Mouse (Mus musculus) heart, embryonic 10.5 days (tissue): ENCODE measurements around the gene Tek. TPM values are rescaled to one million over a fixed set of nuclear protein-coding genes. Genes with fewer than 3 reads are reported as not detected.
"Not testable (repeated sequence)": the region's sequence is repeated elsewhere in the genome, so short reads cannot be mapped to it uniquely, and the experiment has no call there.

Source experiments
- DNase-seq: peaks from one replicate; pipeline ENCODE4 v3.0.0-alpha.2; 2017; ENCODE audit warnings: low spot score
- H3K27ac ChIP-seq: fragments of 300-500 bp; sonication (generic); 2 replicates; pipeline ENCODE4 v1.5.1; 2016; ENCODE audit warnings: mild to moderate bottlenecking
- H3K27me3 ChIP-seq: fragments of 300-500 bp; sonication (generic); 2 replicates; pipeline ENCODE4 v1.6.1; 2016; ENCODE audit warnings: mild to moderate bottlenecking; ENCODE audit not compliant: poor library complexity, insufficient read depth, severe bottlenecking
- H3K36me3 ChIP-seq: fragments of 300-500 bp; sonication (generic); 2 replicates; pipeline ENCODE4 v1.6.1; 2016; ENCODE audit warnings: mild to moderate bottlenecking, moderate library complexity
- H3K4me1 ChIP-seq: fragments of 300-500 bp; sonication (generic); 2 replicates; pipeline ENCODE4 v1.6.1; 2016; ENCODE audit warnings: mild to moderate bottlenecking
- H3K4me3 ChIP-seq: fragments of 300-500 bp; sonication (generic); 2 replicates; pipeline ENCODE4 v1.5.1; 2016; ENCODE audit warnings: mild to moderate bottlenecking, moderate library complexity
- H3K9me3 ChIP-seq: fragments of 300-500 bp; sonication (generic); 2 replicates; pipeline ENCODE4 v1.6.1; 2016; ENCODE audit warnings: mild to moderate bottlenecking, moderate library complexity
- WGBS: fragments of 180-500 bp; shearing (Covaris S2); methylation state at CpG from one replicate; pipeline ENCODE4 v1.1.7; 2016; 5-methylcytosine and 5-hydroxymethylcytosine counted together
- polyA plus RNA-seq: library from polyadenylated mRNA; unstranded; fragments of >200 nt; fragmentation: Nextera tagmentation; extraction: Ambion mirVana; gene quantifications from 2 replicates; pipeline ENCODE4 v1.2.1, GENCODE M21; 2016

The Tek gene
- polyA plus RNA-seq = 41.4 and 63.6 TPM in 2 replicates

- H3K36me3 ChIP-seq = no peaks in the 10 kb centered on the region
- H3K27ac ChIP-seq = peak within 1 kb of the TSS; percentile 79
- no peak for DNase-seq
- H3K4me1 ChIP-seq = peaks cover 20% of the 10 kb centered on the region
- H3K27me3 ChIP-seq = no peaks in the 10 kb centered on the region
- WGBS = 48% methylated on average over 16 of the region's 16 CpGs
- peak within 1 kb of the TSS; percentile 49 for H3K4me3 ChIP-seq
- H3K9me3 ChIP-seq = no peaks in the 10 kb centered on the region
These were observed at the start of gene Tek for GRCm38 (mm10) chr4:94738838-94739731. Tek (plus strand) TSS chr4:94739289.

- not testable (repeated sequence) for DNase-seq, H3K27me3 ChIP-seq, H3K9me3 ChIP-seq, H3K27ac ChIP-seq, H3K4me3 ChIP-seq, H3K4me1 ChIP-seq
- WGBS = 77% methylated on average over 2 of the region's 2 CpGs
- peaks cover 11% of the 10 kb centered on the region; the same call in 1 of the 2 replicates for H3K36me3 ChIP-seq
These were observed 49.3 kb upstream of the Tek start for GRCm38 (mm10) chr4:94689804-94690203.

GRCm38 (mm10) chr4:94691078-94691477, 48.0 kb upstream of the Tek start:
- Histone ChIP-seq H3K36me3 (peaks cover 11% of the 10 kb centered on the region; the same call in 1 of the 2 replicates), H3K4me3 (no peak overlapping the region), H3K9me3 (no peaks in the 10 kb centered on the region), H3K4me1 (no peaks in the 10 kb centered on the region), H3K27me3 (no peaks in the 10 kb centered on the region), H3K27ac (no peak overlapping the region)
- DNase-seq = no peak
- WGBS = 66% methylated on average over 4 of the region's 4 CpGs

GRCm38 (mm10) chr4:94692175-94692574, 46.9 kb upstream of the Tek start:
- DNase-seq = no peak
- Histone ChIP-seq H3K27me3 (no peaks in the 10 kb centered on the region), H3K27ac (no peak overlapping the region), H3K36me3 (peaks cover 11% of the 10 kb centered on the region; the same call in 1 of the 2 replicates), H3K9me3 (no peaks in the 10 kb centered on the region), H3K4me3 (no peak overlapping the region), H3K4me1 (no peaks in the 10 kb centered on the region)
- WGBS = 62% methylated on average over 2 of the region's 2 CpGs

GRCm38 (mm10) chr4:94696368-94696767, 42.7 kb upstream of the Tek start:
- WGBS = 56% methylated on average over 3 of the region's 3 CpGs
- DNase-seq = no peak

GRCm38 (mm10) chr4:94711002-94711401, 28.1 kb upstream of the Tek start:
- no peak overlapping the region for H3K4me3 ChIP-seq
- 0 out of 2 replicates have a peak, but pooled peaks cover 4% of the 10 kb centered on the region for H3K4me1 ChIP-seq
- 55% methylated on average over 2 of the region's 2 CpGs for WGBS
- DNase-seq = no peak
- no peak overlapping the region for H3K27ac ChIP-seq
- H3K27me3 ChIP-seq = no peaks in the 10 kb centered on the region
- H3K9me3 ChIP-seq = no peaks in the 10 kb centered on the region
- no peaks in the 10 kb centered on the region for H3K36me3 ChIP-seq

More at GRCm38 (mm10) chr4:94696368-94696767, 42.7 kb upstream of the Tek start:
- Histone ChIP-seq H3K27me3 (no peaks in the 10 kb centered on the region), H3K27ac (no peak overlapping the region), H3K4me3 (no peak overlapping the region), H3K9me3 (no peaks in the 10 kb centered on the region), H3K4me1 (no peaks in the 10 kb centered on the region), H3K36me3 (no peaks in the 10 kb centered on the region)

GRCm38 (mm10) chr4:94711426-94711825, 27.7 kb upstream of the Tek start:
- 60% methylated on average over 4 of the region's 4 CpGs for WGBS
- Histone ChIP-seq H3K27ac (no peak overlapping the region), H3K27me3 (no peaks in the 10 kb centered on the region), H3K4me1 (0 out of 2 replicates have a peak, but pooled peaks cover 4% of the 10 kb centered on the region), H3K9me3 (no peaks in the 10 kb centered on the region), H3K36me3 (no peaks in the 10 kb centered on the region), H3K4me3 (no peak overlapping the region)
- DNase-seq = no peak

- no peaks in the 10 kb centered on the region for H3K36me3 ChIP-seq
- H3K4me3 ChIP-seq = no peak overlapping the region
- H3K27me3 ChIP-seq = no peaks in the 10 kb centered on the region
- no peak for DNase-seq
- 0 out of 2 replicates have a peak, but pooled peaks cover 4% of the 10 kb centered on the region for H3K4me1 ChIP-seq
- H3K9me3 ChIP-seq = no peaks in the 10 kb centered on the region
- H3K27ac ChIP-seq = no peak overlapping the region
These were observed 25.3 kb upstream of the Tek start for GRCm38 (mm10) chr4:94713741-94714140.

- Histone ChIP-seq H3K27me3 (no peaks in the 10 kb centered on the region), H3K27ac (no peak overlapping the region), H3K4me1 (0 out of 2 replicates have a peak, but pooled peaks cover 4% of the 10 kb centered on the region), H3K9me3 (no peaks in the 10 kb centered on the region), H3K4me3 (no peak overlapping the region), H3K36me3 (no peaks in the 10 kb centered on the region)
- WGBS = 36% methylated on average over 6 of the region's 6 CpGs
- no peak for DNase-seq
These were observed 23.9 kb upstream of the Tek start for GRCm38 (mm10) chr4:94715166-94715565.

- WGBS = 42% methylated on average over 4 of the region's 4 CpGs
- Histone ChIP-seq H3K9me3 (no peaks in the 10 kb centered on the region), H3K4me1 (peaks cover 14% of the 10 kb centered on the region), H3K27me3 (no peaks in the 10 kb centered on the region), H3K27ac (0 out of 2 replicates have a peak overlapping the region, but pooled peaks have one; percentile 4), H3K4me3 (no peak overlapping the region), H3K36me3 (no peaks in the 10 kb centered on the region; the same call in 1 of the 2 replicates)
- DNase-seq = no peak
These were observed 13.3 kb upstream of the Tek start for GRCm38 (mm10) chr4:94725799-94726198.

- Histone ChIP-seq H3K36me3 (no peaks in the 10 kb centered on the region; the same call in 1 of the 2 replicates), H3K27me3 (no peaks in the 10 kb centered on the region), H3K4me1 (peaks cover 2% of the 10 kb centered on the region), H3K9me3 (no peaks in the 10 kb centered on the region), H3K27ac (no peak overlapping the region), H3K4me3 (no peak overlapping the region)
- no peak for DNase-seq
These were observed 6.4 kb upstream of the Tek start for GRCm38 (mm10) chr4:94732721-94733120.

GRCm38 (mm10) chr4:94737326-94738295, 1.5 kb upstream of the Tek start:
- no peaks in the 10 kb centered on the region for H3K9me3 ChIP-seq
- H3K4me1 ChIP-seq = peaks cover 20% of the 10 kb centered on the region
- H3K27ac ChIP-seq = no peak overlapping the region
- no peak overlapping the region for H3K4me3 ChIP-seq
- no peaks in the 10 kb centered on the region for H3K27me3 ChIP-seq
- no peak for DNase-seq
- H3K36me3 ChIP-seq = no peaks in the 10 kb centered on the region
- WGBS = 46% methylated on average over 5 of the region's 5 CpGs
